Mouse (Mus musculus): ENCODE data around the gene Mmrn2. TPM values are rescaled to one million over a fixed set of nuclear protein-coding genes. Genes with fewer than 3 reads are reported as not detected.

Gene Mmrn2
- polyA plus RNA-seq, 1 experiment from 2014 or later, result 3.8 TPM

- Histone ChIP-seq H3K27me3 (replicated peaks; ENCODE audit: control insufficient read depth, insufficient read depth, low read length) (no peaks in the 10 kb centered on the region), H3K4me1 (ENCODE audit: control insufficient read depth, insufficient read depth, low read depth, low read length) (peaks cover 3% of the 10 kb centered on the region; the same call in 1 of the 2 replicates), H3K9me3 (ENCODE audit: control insufficient read depth, low read length) (no peaks in the 10 kb centered on the region), H3K27ac (ENCODE audit: low read depth, low read length) (peak overlapping the region; percentile 72), H3K4me2 (ENCODE audit: low read length) (0 out of 2 replicates have a peak overlapping the region, but pooled peaks have one; percentile 4), H3K4me3 (ENCODE audit: low read length) (no peak overlapping the region), H3K36me3 (ENCODE audit: control insufficient read depth, insufficient read depth, low read length) (no peaks in the 10 kb centered on the region), H3K9ac (ENCODE audit: low read depth, low read length) (no peak overlapping the region)
- peak; percentile 66 for ATAC-seq
- 3% methylated on average over 6 of the region's 6 CpGs for WGBS
These were observed 78.4 kb downstream of the Mmrn2 start for GRCm38 (mm10) chr14:34453648-34454047.

Other genes starting within 250 kb of the Mmrn2 start
- 0.30 and 0.31 TPM in 2 replicates for gene Npy4r, start 223.0 kb upstream of the Mmrn2 start, polyA plus RNA-seq (2015; fragmentation: Nextera tagmentation; extraction: Ambion mirVana)
- gene Gprin2, start 173.8 kb upstream of the Mmrn2 start, polyA plus RNA-seq (2015; fragmentation: Nextera tagmentation; extraction: Ambion mirVana), result 5.1 and 6.1 TPM in 2 replicates
- gene Syt15, start 155.9 kb upstream of the Mmrn2 start, polyA plus RNA-seq (2015; fragmentation: Nextera tagmentation; extraction: Ambion mirVana), result 0.91 and 1.6 TPM in 2 replicates
- 5.4 and 5.8 TPM in 2 replicates for gene Shld2, start 65.0 kb upstream of the Mmrn2 start, polyA plus RNA-seq (2015; fragmentation: Nextera tagmentation; extraction: Ambion mirVana)
- 112 and 115 TPM in 2 replicates for gene Glud1, start 64.7 kb upstream of the Mmrn2 start, polyA plus RNA-seq (2015; fragmentation: Nextera tagmentation; extraction: Ambion mirVana)
- not detected in 2 replicates for gene Fam25c, start 20.0 kb upstream of the Mmrn2 start, polyA plus RNA-seq (2015; fragmentation: Nextera tagmentation; extraction: Ambion mirVana)
- gene Sncg, start 676 bp upstream of the Mmrn2 start, polyA plus RNA-seq (2015; fragmentation: Nextera tagmentation; extraction: Ambion mirVana), result 188 and 207 TPM in 2 replicates
- gene Bmpr1a, start 127.9 kb downstream of the Mmrn2 start, polyA plus RNA-seq (2015; fragmentation: Nextera tagmentation; extraction: Ambion mirVana), result 11.1 and 19.0 TPM in 2 replicates
- not detected in 2 replicates for gene 9230112D13Rik, start 147.3 kb downstream of the Mmrn2 start, polyA plus RNA-seq (2015; fragmentation: Nextera tagmentation; extraction: Ambion mirVana)
- 1.2 and 5.6 TPM in 2 replicates for gene Ldb3, start 213.2 kb downstream of the Mmrn2 start, polyA plus RNA-seq (2015; fragmentation: Nextera tagmentation; extraction: Ambion mirVana)
- gene Opn4, start 224.7 kb downstream of the Mmrn2 start, polyA plus RNA-seq (2015; fragmentation: Nextera tagmentation; extraction: Ambion mirVana), result 0.27 TPM in 1 of 2 replicates, not detected in the other

Measured in hindbrain, embryonic 16.5 days (tissue).